Mouse (Mus musculus) forelimb bud, embryonic 11.5 days (tissue): ENCODE data around the gene Igsf3.
A peak's percentile ranks its signal among the peaks of the same experiment; 100 is the strongest.

Source experiments
- DNase-seq: peaks from one replicate; pipeline ENCODE4 v3.0.0-alpha.2; 2012; ENCODE audit warnings: low read depth, low spot score

Gene Igsf3

DNA sequence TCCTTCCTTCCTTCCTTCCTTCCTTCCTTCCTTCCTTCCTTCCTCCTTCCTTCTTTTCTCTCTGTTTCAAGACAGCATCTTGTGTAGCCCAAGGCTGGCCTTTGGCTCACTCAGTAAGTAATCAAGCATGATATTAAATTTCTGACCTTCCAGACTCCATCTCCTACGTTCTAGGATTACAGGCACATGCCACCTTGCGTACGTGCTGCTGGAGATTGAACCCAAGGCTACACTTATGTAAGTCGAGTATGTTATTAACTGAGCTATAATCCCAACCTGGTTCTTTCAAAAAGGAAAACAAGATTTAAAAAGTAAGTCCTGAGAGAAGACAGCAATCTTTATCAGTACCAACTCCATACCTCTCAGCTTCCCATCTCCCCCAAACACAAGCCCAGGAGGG lies 124.7 kb downstream of the Igsf3 start:
- no peak for DNase-seq

DNA sequence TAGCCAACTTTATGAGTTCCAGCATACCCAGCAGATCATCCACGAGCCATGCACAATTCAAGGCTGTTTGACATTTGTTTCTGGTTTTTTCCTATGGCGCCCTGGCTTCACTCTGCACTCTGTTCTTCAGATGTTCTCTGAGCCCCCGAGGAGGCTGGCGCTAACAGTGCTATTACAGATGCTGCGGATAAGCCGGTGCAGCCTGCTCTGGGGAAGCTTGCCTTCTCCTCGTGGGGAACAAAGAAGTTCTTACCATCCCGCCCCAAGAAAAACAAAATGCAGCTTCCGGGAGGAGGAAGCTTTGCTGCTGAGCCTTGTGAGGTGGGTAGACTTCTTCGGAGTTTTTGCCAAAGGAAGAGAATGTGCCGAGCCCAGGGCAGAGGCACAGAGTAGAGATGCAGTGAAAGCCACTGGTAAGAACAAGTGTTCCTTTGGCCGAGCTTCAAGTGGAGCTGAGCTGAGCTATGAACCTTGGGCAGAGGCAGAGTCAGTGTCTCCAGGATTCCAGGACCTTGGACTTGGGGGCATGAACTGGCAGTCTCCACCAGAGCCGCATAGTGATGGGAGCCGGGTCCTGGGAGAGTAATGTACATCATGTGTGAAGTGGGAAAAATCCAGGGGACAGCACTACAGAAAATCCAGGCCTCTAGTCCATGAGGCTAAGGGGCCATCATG lies 125.3 kb downstream of the Igsf3 start:
- DNase-seq, result no peak

DNA sequence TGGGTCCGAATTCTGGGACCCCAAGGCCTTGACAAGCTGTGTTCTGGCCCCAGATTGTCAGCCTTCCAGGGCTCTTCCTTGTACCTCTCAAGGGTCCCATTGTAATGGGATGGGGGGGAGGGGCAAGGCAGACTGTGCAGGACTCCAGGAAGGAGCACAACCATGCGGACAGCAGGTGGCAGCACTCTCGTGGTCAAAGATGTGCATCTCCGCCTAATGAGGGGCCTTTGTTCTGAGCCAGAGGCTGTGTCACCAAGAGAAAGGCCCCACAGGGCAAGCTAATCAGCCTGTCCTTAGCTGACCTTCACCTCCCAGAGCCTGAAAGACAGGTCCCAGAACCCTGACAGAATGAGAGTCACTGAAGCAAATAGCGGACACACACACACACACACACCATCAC lies 129.3 kb downstream of the Igsf3 start:
- DNase-seq, result peak; percentile 87

DNA sequence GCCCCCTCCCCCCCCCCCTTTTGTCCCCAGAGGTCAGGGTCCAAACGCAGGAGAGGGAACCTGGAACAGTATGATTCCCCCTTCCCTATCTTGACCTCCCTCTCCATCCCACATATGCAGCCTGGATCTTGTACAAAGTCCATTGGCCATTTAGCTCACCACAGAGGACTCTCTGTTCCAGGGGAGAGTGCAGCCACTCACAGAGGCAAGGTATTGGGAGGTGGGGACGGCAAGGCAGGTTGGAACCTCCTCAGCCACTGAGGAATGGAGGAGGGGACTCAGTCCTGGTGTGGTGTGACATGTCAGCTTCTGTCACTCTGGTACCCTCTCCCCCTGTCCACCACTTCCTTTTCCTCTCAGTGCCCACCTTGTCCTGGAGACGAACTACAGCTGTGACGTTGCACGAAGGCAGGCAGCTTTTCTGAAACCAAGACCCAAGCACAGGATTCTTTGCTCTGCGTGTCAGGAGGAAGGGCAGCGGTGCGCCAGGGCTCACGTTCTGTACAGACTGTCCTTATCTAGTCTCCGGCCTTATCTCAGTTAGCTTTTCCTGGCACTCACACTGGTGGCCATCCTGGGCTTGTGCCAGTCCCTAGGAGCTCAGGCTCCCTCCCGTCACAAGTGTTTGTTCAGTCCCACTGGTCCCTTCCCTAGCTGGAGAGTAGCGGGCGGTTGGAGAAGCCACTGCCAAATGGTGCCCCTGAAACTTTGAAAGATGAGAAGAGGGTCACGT lies 130.3 kb downstream of the Igsf3 start:
- no peak for DNase-seq

DNA sequence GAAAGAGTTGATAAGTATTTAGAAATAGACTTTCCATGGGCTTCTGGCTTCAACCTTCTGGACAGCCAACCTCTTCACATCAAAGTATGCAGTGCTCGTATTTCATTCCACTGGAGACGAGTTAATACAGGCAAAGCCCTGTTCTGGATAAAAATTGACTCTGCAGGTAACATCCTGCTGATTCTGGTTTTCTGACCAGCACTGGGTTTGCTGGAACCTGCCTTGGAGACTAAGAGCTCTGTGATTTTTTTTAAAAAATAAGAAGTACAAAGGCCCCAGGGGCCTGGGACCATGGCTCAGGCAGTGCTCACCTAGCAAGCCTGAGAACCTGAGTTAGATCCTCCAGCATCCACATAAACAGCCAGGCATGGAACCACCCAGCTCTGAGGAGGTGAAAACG lies 130.9 kb downstream of the Igsf3 start:
- DNase-seq, result no peak

DNA sequence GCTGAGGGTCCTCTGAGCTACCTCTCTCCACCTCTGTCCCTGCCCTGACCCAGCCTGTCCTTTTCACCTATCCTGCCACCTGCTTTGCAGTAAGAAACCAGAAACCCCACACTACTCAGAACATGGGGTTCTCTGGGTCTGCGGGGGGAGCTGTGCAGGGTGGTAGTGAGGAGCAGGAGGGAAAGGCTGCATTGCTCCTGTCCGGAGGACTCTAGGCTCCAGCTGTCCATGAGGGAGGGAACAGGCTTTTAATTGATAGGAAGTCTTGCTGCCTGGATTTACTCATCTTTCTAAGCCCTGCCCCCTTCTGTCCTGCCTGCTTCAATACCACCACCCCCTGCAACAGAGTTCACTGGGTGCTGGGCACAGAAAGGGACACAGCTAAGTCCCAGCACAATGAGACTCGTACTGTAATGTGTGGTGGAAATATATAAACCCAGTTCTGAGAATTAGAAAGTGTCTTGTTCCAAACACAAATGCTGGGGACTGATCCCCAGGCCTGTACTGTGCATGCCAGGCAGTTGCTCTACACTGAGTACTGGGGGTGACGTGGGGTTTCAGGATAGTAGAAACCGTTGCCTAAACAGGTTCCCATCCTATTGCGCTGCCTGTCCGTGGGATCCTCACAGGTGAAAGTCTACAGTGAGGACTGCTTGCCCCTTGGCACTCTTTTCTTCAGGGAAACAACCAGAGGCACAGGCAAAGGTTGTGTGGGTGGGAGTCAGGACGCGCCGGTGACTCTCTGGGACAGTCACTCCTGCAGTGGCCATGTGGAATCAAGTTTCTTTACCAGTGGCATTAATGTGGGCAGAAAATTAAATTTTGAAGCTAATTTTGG lies 133.0 kb downstream of the Igsf3 start:
- DNase-seq, result no peak

DNA sequence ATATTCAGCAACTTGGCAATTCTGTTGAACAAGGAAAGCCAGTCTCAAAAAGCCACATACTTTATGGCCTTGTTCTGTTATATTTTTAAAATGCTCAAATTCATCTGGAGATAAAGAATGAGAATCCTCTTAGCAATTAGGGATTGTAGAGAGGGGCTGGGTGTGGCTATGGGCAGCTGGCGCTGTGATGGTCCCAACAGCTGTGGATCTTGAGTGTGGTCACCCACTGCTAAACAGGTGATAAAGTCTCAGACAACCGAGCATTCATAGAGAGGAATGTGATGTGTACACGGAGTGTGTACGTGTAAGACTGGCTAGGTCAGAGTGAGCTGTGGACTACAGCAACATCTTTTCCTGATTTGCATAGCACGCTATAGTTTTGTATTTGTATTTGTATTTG lies 133.7 kb downstream of the Igsf3 start:
- no peak for DNase-seq
